Mouse (Mus musculus): ENCODE data around the gene Pxn.
A peak's percentile ranks its signal among the peaks of the same experiment; 100 is the strongest.
"Not testable (repeated sequence)": the region's sequence is repeated elsewhere in the genome, so short reads cannot be mapped to it uniquely, and the experiment has no call there.

Gene Pxn

GRCm38 (mm10) chr5:115487353-115487752, 19.1 kb upstream of the Pxn start:
- DNase-seq = no peak

GRCm38 (mm10) chr5:115487942-115488580, 18.4 kb upstream of the Pxn start:
- no peak for DNase-seq

- DNase-seq = peak; percentile 77 to 79
Measured at GRCm38 (mm10) chr5:115488841-115489698, 17.4 kb upstream of the Pxn start.

- DNase-seq = peak; percentile 88
Measured at GRCm38 (mm10) chr5:115489699-115490637, 16.5 kb upstream of the Pxn start.

GRCm38 (mm10) chr5:115490638-115491000, 15.9 kb upstream of the Pxn start:
- no peak for DNase-seq

GRCm38 (mm10) chr5:115491076-115491475, 15.4 kb upstream of the Pxn start:
- no peak for DNase-seq

- DNase-seq = peak; percentile 67 to 78
Measured at GRCm38 (mm10) chr5:115491771-115492322, 14.6 kb upstream of the Pxn start.

GRCm38 (mm10) chr5:115492711-115493335, 13.7 kb upstream of the Pxn start:
- no peak for DNase-seq

- DNase-seq = no peak
Measured at GRCm38 (mm10) chr5:115493441-115493840, 13.0 kb upstream of the Pxn start.

- DNase-seq = not testable (repeated sequence)
Measured at GRCm38 (mm10) chr5:115495618-115496017, 10.9 kb upstream of the Pxn start.

- DNase-seq = no peak
Measured at GRCm38 (mm10) chr5:115497033-115497432, 9.4 kb upstream of the Pxn start.

GRCm38 (mm10) chr5:115498307-115499240, 7.9 kb upstream of the Pxn start:
- peak in 1 of 2 experiments; percentile 13 for DNase-seq

GRCm38 (mm10) chr5:115500383-115500935, 6.0 kb upstream of the Pxn start:
- peak; percentile 69 to 71 for DNase-seq

- no peak for DNase-seq
Measured at GRCm38 (mm10) chr5:115503035-115503434, 3.4 kb upstream of the Pxn start.

GRCm38 (mm10) chr5:115505617-115506016, 859 bp upstream of the Pxn start:
- DNase-seq = not testable (repeated sequence)

- DNase-seq = no peak
Measured at GRCm38 (mm10) chr5:115507267-115507980, 948 bp downstream of the Pxn start.

GRCm38 (mm10) chr5:115507981-115508858, 1.7 kb downstream of the Pxn start:
- DNase-seq = peak; percentile 86 to 90

GRCm38 (mm10) chr5:115508859-115509147, 2.3 kb downstream of the Pxn start:
- DNase-seq = peak; percentile 90 to 95

- peak; percentile 68 to 84 for DNase-seq
Measured at GRCm38 (mm10) chr5:115509321-115509761, 2.9 kb downstream of the Pxn start.

Data from kidney, postnatal 36 days (tissue).